Mouse (Mus musculus) kidney, embryonic 16.5 days (tissue): ENCODE results near the gene Olfr95. TPM values are rescaled to one million over a fixed set of nuclear protein-coding genes. Genes with fewer than 3 reads are reported as not detected.
"Not testable (repeated sequence)": the region's sequence is repeated elsewhere in the genome, so short reads cannot be mapped to it uniquely, and the experiment has no call there.

Experiments used
- ATAC-seq: fragments of 200-750 bp; cut with Nextera tagmentation; 2 replicates; pipeline ENCODE4 v1.8.0; 2017; ENCODE audit warnings: moderate TSS enrichment; ENCODE audit not compliant: low FRiP score, low TSS enrichment
- H3K27ac ChIP-seq: fragments of 300-500 bp; sonication (generic); 2 replicates; pipeline ENCODE4 v1.5.1; 2014; ENCODE audit warnings: low read length
- H3K27me3 ChIP-seq: fragments of 300-500 bp; sonication (generic); 2 replicates; pipeline ENCODE4 v1.6.1; 2014; ENCODE audit warnings: low read length, control low read depth, mixed read lengths; ENCODE audit not compliant: insufficient read depth
- H3K36me3 ChIP-seq: fragments of 300-500 bp; sonication (generic); 2 replicates; pipeline ENCODE4 v1.6.1; 2014; ENCODE audit warnings: low read length, control low read depth, mixed read lengths; ENCODE audit not compliant: insufficient read depth
- H3K4me1 ChIP-seq: fragments of 300-500 bp; sonication (generic); 2 replicates; pipeline ENCODE4 v1.6.1; 2014; ENCODE audit warnings: low read length, control low read depth, mixed read lengths; ENCODE audit not compliant: insufficient read depth
- H3K4me2 ChIP-seq: fragments of 300-500 bp; sonication (generic); replicated peaks from 2 replicates; pipeline ENCODE4 v1.6.1; 2014; ENCODE audit warnings: low read depth, low read length
- H3K4me3 ChIP-seq: fragments of 300-500 bp; sonication (generic); 2 replicates; pipeline ENCODE4 v1.5.1; 2014; ENCODE audit warnings: mild to moderate bottlenecking, low read length
- H3K9ac ChIP-seq: fragments of 300-500 bp; sonication (generic); replicated peaks from 2 replicates; pipeline ENCODE4 v1.6.1; 2014; ENCODE audit warnings: low read length
- H3K9me3 ChIP-seq: fragments of 300-500 bp; sonication (generic); 2 replicates; pipeline ENCODE4 v1.6.1; 2016; ENCODE audit warnings: low read length, control low read depth
- WGBS: fragments of 180-500 bp; shearing (Covaris S2); extraction: QIAGEN DNeasy Blood & Tissue Kit; methylation state at CpG from one replicate; pipeline ENCODE4 v1.1.7; 2014; 5-methylcytosine and 5-hydroxymethylcytosine counted together
- polyA plus RNA-seq: library from polyadenylated mRNA; unstranded; fragments of >200 nt; fragmentation: Nextera tagmentation; extraction: Ambion mirVana; gene quantifications from 2 replicates; pipeline ENCODE4 v1.2.1, GENCODE M21; 2015

The Olfr95 gene
- not detected in 2 replicates for polyA plus RNA-seq

DNA sequence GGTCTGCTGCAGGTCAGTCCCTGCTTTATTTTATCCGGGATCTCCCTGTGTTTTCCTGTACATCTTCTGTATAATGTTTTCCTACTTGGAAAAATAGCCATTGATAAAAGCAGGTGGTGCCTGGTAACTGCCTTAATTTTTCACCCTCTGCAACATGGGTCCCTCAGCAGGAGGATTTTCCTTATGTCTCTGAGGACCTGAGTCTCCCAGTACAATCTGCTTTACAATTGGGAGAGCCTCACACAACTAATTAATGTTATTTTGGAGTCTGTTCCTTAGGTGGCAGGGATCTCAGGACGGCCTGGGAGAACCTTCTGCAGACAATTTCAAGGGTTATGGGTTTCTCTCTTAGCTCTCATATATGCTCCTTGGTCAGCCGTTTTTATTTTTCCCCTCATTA, at the start of gene Olfr95:
Gene Olfr95, minus strand, starts transcription at position 101 of the 400 bp plus-strand sequence.
- 65% methylated on average over 3 of the region's 3 CpGs for WGBS
- H3K9me3 ChIP-seq: peaks cover 4% of the 10 kb centered on the region; the same call in 1 of the 2 replicates
- no peak for ATAC-seq
- H3K9ac ChIP-seq: no peak within 1 kb of the TSS
- no peak within 1 kb of the TSS for H3K4me2 ChIP-seq
- H3K27ac ChIP-seq: no peak within 1 kb of the TSS
- no peak within 1 kb of the TSS for H3K4me3 ChIP-seq
- no peaks in the 10 kb centered on the region for H3K36me3 ChIP-seq
- peaks cover 18% of the 10 kb centered on the region for H3K27me3 ChIP-seq
- no peaks in the 10 kb centered on the region for H3K4me1 ChIP-seq

GRCm38 (mm10) chr17:37250544-37250943, 37.6 kb upstream of the Olfr95 start:
- ATAC-seq: no peak
- H3K9ac ChIP-seq: no peak overlapping the region
- no peak overlapping the region for H3K4me3 ChIP-seq
- no peaks in the 10 kb centered on the region for H3K4me1 ChIP-seq
- H3K9me3 ChIP-seq: no peaks in the 10 kb centered on the region
- no peak overlapping the region for H3K27ac ChIP-seq
- no peaks in the 10 kb centered on the region for H3K36me3 ChIP-seq
- WGBS: 21% methylated on average over 1 of the region's 1 CpGs
- H3K27me3 ChIP-seq: no peaks in the 10 kb centered on the region
- H3K4me2 ChIP-seq: no peak overlapping the region

DNA sequence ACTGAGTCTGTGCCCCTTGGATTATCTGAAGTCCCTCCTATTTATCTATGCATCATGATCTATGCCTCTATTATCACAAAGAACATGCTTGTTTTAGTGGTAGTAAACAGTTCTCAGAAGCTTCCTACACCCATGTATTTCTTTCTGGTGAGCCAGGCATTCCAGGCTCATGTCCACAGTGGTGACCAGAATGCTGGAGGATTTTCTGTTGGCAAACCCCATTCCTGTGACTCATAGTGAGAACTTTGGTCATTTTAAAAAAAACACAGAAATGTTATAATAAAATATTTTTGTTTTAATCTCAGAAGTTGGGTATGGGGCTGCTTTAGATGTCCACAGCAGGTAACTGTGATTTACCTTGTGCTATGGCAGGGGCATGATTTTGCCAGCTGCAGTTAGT, 36.5 kb upstream of the Olfr95 start:
- no peak for ATAC-seq
- no peak overlapping the region for H3K4me3 ChIP-seq

GRCm38 (mm10) chr17:37246715-37247114, 33.8 kb upstream of the Olfr95 start:
- Histone ChIP-seq H3K9ac (no peak overlapping the region), H3K27ac (no peak overlapping the region), H3K36me3 (no peaks in the 10 kb centered on the region), H3K4me2 (no peak overlapping the region), H3K4me3 (no peak overlapping the region), H3K27me3 (no peaks in the 10 kb centered on the region), H3K4me1 (no peaks in the 10 kb centered on the region), H3K9me3 (no peaks in the 10 kb centered on the region)
- 23% methylated on average over 5 of the region's 5 CpGs for WGBS
- peak; percentile 54; the same call in 1 of the 2 replicates for ATAC-seq

More for the DNA sequence above, 36.5 kb upstream of the Olfr95 start:
- Histone ChIP-seq H3K9ac (no peak overlapping the region), H3K36me3 (no peaks in the 10 kb centered on the region), H3K27me3 (no peaks in the 10 kb centered on the region), H3K4me1 (no peaks in the 10 kb centered on the region), H3K4me2 (no peak overlapping the region), H3K9me3 (no peaks in the 10 kb centered on the region), H3K27ac (no peak overlapping the region)

- Histone ChIP-seq H3K4me3 (no peak overlapping the region), H3K27ac (no peak overlapping the region), H3K4me1 (no peaks in the 10 kb centered on the region), H3K9me3 (no peaks in the 10 kb centered on the region), H3K36me3 (no peaks in the 10 kb centered on the region), H3K27me3 (no peaks in the 10 kb centered on the region), H3K4me2 (no peak overlapping the region), H3K9ac (no peak overlapping the region)
- ATAC-seq: no peak
- 51% methylated on average over 3 of the region's 3 CpGs for WGBS
These were observed 29.3 kb upstream of the Olfr95 start for GRCm38 (mm10) chr17:37242198-37242597.

DNA sequence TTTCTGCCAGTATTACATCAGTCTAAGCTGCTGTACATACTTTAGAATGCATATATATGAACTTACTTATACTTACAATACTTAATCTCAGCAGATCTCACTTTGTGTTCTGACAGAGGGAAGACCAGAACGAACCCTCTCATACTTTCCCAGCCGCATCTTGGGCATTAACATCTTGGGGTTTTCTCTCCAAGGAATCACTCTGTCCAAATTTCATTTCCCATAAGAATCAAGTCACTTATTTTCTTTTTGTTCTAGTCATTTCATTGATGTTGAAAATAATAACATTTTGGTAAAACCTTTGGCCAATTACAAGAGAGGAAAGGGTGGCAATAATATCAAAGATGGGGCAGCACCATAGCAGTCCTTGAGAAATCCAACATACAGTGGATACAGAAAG, 24.3 kb upstream of the Olfr95 start, which contains the start of gene Olfr97:
Gene Olfr97, minus strand, starts transcription at position 101 of the 400 bp plus-strand sequence.
- H3K9me3 ChIP-seq, H3K4me3 ChIP-seq, H3K27ac ChIP-seq, H3K36me3 ChIP-seq, H3K4me1 ChIP-seq, ATAC-seq, H3K9ac ChIP-seq, H3K4me2 ChIP-seq, H3K27me3 ChIP-seq: not testable (repeated sequence)
- WGBS: 76% methylated on average over 2 of the region's 2 CpGs

DNA sequence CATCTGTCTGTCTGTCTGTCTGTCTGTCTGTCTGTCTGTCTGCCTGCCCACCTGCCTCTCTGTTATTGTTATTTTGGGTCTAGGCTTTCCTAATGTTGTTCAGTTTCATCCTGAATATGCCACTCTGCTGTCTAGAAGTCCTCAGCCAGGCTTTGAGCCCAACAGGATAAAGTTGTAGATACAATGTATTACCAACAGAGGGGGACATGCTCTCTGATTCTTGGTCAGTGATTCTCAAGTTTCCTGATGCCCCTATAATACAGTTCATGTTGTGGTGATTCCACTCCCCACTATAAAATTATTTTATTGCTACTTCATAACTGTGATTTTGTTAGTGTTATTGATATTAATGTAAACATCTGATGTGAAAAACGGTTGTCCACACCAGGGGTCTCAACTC, 9.0 kb upstream of the Olfr95 start:
- no peak overlapping the region for H3K4me2 ChIP-seq
- no peaks in the 10 kb centered on the region for H3K27me3 ChIP-seq
- H3K9me3 ChIP-seq: peaks cover 7% of the 10 kb centered on the region; the same call in 1 of the 2 replicates
- no peak overlapping the region for H3K9ac ChIP-seq
- no peak overlapping the region for H3K4me3 ChIP-seq
- H3K4me1 ChIP-seq: no peaks in the 10 kb centered on the region
- H3K27ac ChIP-seq: no peak overlapping the region
- no peak for ATAC-seq
- H3K36me3 ChIP-seq: no peaks in the 10 kb centered on the region
- WGBS: 31% methylated on average over 1 of the region's 1 CpGs

DNA sequence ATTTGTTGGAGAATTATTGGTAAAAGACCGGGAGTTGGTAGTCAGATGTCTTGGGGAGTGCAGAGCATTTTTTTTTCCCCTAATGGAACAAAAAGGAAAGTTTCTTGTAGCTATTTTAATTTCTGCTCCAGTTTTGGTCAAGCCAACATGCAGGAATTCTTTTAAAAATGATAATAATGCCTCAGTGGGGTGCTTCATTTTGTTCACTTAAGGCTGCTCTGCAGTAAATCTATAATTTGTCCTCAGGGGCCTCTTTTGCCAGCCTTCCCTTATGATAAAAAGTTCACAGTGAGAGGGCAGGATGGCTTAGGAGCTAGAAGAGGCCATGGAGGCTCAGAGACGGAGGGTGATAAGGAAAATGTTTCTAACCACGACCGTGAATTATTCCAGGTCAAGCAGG, 6.9 kb upstream of the Olfr95 start, which contains the start of gene Olfr96:
Gene Olfr96, plus strand, starts transcription at position 301 of the 400 bp plus-strand sequence.
- peaks cover 7% of the 10 kb centered on the region; the same call in 1 of the 2 replicates for H3K9me3 ChIP-seq
- ATAC-seq: no peak
- H3K36me3 ChIP-seq: no peaks in the 10 kb centered on the region
- H3K9ac ChIP-seq: no peak within 1 kb of the TSS
- WGBS: 64% methylated on average over 4 of the region's 4 CpGs
- H3K27ac ChIP-seq: no peak within 1 kb of the TSS
- H3K27me3 ChIP-seq: no peaks in the 10 kb centered on the region
- no peak within 1 kb of the TSS for H3K4me2 ChIP-seq
- H3K4me3 ChIP-seq: no peak within 1 kb of the TSS
- H3K4me1 ChIP-seq: no peaks in the 10 kb centered on the region

GRCm38 (mm10) chr17:37218486-37218885, 5.6 kb upstream of the Olfr95 start:
- 72% methylated on average over 3 of the region's 3 CpGs for WGBS
- no peak for ATAC-seq
- H3K27me3 ChIP-seq: no peaks in the 10 kb centered on the region
- no peak overlapping the region for H3K4me2 ChIP-seq
- no peaks in the 10 kb centered on the region for H3K36me3 ChIP-seq
- no peaks in the 10 kb centered on the region for H3K4me1 ChIP-seq
- H3K9me3 ChIP-seq: peaks cover 7% of the 10 kb centered on the region; the same call in 1 of the 2 replicates
- H3K4me3 ChIP-seq: no peak overlapping the region
- H3K27ac ChIP-seq: no peak overlapping the region
- H3K9ac ChIP-seq: no peak overlapping the region

GRCm38 (mm10) chr17:37210884-37211768, 1.8 kb downstream of the Olfr95 start:
- no peak for ATAC-seq
- WGBS: 17% methylated on average over 40 of the region's 40 CpGs
- Histone ChIP-seq H3K9me3 (no peaks in the 10 kb centered on the region), H3K36me3 (no peaks in the 10 kb centered on the region), H3K9ac (no peak overlapping the region), H3K4me3 (0 out of 2 replicates have a peak overlapping the region, but pooled peaks have one; percentile 13), H3K4me1 (no peaks in the 10 kb centered on the region), H3K27ac (no peak overlapping the region), H3K27me3 (peaks cover 18% of the 10 kb centered on the region), H3K4me2 (peak overlapping the region; percentile 41)
